Mouse (Mus musculus) layer of hippocampus, adult 18-20 months (tissue): ENCODE measurements at regions not wholly inside any gene's neighbourhood (a gene's known extent, or its start where the extent isn't known, plus 50 kb on each side); places are given as distances from the start of the nearest gene placed in this dataset.

Experiments used
- DNase-seq, 2 experiments: peaks; one replicate each; pipeline ENCODE4 v3.0.0; 2022; ENCODE audit warnings: low spot score in 2 of 2

DNA sequence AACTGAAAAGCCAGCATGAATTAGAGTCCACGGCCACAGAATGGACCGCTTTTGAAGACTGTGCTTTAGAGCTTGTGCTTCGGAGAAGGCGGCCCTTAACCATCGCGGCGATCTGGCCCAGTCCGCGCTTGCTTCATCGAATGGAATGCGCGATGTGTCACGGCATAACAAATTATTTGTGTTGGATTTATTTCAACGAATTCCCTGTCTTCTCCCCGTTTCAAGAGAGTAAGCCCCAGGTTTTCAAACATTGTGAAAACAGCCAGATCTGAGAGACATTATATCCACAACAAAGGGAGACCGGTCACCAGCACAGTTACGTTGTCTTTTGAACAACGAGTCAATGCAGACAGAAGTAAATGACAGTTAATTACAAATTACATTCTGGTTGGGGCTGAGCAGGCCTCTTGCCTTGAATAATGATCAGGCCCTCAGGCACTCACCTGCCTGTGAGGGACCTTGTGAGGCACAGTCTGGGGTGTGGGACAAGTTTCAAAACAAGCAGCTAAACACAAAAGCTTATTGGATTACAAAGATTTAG, 275.9 kb upstream of the Irx2 start:
- no peak for DNase-seq

- no peak for DNase-seq
Observed at GRCm38 (mm10) chr13:72355297-72355696, 273.3 kb upstream of the Irx2 start.

GRCm38 (mm10) chr13:72355821-72356220, 272.8 kb upstream of the Irx2 start:
- no peak for DNase-seq

DNA sequence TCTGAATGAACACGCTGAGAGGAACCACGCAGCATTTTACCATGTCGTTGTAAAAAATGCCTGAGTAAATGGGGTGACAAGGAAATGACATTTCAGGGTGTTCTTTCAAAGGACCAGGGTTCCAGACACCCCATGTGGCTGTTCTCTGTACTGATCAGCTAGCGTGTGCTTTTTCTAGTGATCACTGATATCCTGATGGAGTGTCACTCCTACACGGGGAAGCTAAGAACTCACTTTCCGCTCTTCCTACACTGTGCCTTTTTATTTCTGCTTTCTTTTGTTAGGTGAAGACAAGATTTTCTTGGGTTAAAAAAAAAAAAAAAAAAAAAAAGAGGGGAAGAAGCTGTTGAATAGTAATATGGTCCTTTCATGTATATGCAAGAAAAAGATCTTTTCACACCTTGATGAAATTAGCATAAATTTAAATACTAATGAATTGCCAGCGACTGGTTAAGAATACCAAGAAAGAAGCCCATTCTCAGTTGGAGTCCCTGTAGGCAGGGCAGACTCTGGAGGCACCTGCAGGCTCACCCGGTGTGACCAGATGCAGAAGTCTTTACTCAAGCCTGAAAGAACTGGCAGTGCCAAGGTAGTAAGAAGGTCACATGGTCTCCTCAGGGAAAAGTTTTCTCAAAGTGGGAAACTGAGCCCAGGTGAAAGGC, 270.2 kb upstream of the Irx2 start:
- DNase-seq: no peak

DNA sequence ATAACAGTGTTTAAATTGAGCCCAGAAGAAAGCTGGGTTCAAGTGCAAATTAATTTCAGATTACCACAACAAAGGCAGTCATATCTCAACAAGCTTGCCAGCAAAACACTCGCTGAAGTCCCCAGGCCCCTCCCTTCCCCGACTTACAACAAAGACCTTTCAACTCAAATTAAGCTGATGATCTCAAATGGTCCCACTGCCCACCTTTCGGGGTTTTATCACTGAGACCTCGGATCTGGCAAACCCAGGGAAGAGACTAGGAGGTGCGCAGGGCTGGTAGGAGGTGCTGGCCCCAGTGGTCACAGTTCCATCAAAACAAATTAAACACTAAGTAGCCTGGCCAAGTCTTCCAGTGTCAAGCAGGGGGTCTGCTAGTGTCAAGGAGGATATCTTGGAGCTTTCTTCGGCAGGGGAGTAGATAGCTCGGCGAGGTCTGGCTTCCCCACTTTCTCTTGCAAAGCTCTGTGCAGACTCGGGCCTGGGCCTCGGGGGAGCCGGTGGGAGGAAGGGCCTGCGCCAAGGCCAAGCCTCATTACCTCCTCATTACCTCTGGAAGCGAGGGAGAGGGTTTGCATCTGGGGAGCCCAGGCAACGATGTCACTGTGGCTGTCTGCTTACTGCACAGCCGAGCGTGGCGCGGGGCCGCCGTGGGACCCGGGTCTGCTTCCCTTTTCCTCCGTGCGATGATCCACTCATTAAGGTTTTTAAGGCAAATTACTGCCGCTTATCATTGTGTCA, 262.9 kb upstream of the Irx2 start:
- no peak for DNase-seq

- no peak for DNase-seq
Observed at GRCm38 (mm10) chr13:72366281-72366680, 262.3 kb upstream of the Irx2 start.

- DNase-seq: no peak
Observed at GRCm38 (mm10) chr13:72370131-72370530, 258.5 kb upstream of the Irx2 start.

- no peak for DNase-seq
Observed at GRCm38 (mm10) chr13:72370997-72371396, 257.6 kb upstream of the Irx2 start.

- no peak for DNase-seq
Observed at GRCm38 (mm10) chr13:72393366-72393765, 235.3 kb upstream of the Irx2 start.

- DNase-seq: peak; percentile 49 to 69
Observed at GRCm38 (mm10) chr13:72400677-72401076, 227.9 kb upstream of the Irx2 start.

- no peak for DNase-seq
Observed at GRCm38 (mm10) chr13:72409238-72409965, 219.2 kb upstream of the Irx2 start.

- DNase-seq: no peak
Observed at GRCm38 (mm10) chr13:72412656-72413055, 216.0 kb upstream of the Irx2 start.

DNA sequence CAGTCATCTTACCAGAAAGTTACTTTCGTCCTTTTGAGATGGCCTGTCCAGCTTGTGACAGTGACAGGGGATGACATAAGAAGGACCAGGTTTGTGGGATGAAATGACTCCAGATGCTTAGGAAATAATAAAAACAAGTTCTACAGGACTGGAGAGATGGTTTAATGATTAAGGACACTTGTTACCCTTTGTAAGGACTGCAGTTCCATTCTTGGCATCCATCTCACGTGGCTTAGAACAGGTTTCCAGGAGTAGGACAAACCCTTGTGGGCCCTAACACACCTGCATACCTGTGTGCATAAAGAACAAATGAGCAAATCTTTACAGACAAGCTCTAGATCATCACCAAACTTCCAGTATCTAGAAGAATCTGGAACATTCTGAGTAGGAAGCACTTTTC, 211.6 kb upstream of the Irx2 start:
- DNase-seq: no peak

DNA sequence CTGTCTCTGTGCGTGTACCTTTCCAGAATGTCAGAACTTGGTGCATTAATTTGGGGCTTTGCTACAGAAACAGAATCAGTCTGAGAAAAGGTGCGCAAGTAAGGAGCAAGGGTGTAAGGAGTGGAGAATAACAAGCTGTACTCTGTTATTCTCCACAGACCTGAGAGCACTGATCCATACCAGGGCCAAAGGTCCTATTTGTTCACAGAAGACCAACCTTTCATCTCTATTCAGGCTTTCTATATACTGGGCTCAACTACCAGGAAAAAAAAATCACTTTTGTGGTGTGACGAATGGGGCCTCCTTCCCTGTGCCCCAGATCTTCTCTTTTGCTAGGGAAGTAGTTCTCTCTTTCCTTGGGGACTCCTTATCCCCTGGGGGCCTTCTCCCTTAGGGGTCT, 210.8 kb upstream of the Irx2 start:
- no peak for DNase-seq

GRCm38 (mm10) chr13:72418285-72418684, 210.3 kb upstream of the Irx2 start:
- DNase-seq: no peak

DNA sequence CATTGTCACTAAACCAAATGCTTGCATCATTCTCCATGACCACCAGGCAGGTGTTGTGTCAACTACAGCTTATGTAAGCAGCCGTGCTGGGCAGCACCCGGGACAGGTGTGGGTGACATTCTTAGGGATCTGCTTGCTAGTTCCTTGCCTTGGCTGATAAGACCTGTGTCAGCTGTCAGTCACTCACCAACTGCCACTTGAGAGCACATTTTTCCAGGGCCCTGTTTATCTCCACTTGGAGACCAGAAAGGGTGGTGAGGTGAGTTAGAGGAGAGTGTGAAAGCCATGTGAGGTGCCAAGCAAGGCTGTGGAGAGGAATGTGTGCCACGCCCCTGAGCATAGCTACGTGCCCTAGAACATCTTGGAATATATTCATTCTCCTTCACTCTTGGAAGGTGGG, 209.1 kb upstream of the Irx2 start:
- DNase-seq: no peak

DNA sequence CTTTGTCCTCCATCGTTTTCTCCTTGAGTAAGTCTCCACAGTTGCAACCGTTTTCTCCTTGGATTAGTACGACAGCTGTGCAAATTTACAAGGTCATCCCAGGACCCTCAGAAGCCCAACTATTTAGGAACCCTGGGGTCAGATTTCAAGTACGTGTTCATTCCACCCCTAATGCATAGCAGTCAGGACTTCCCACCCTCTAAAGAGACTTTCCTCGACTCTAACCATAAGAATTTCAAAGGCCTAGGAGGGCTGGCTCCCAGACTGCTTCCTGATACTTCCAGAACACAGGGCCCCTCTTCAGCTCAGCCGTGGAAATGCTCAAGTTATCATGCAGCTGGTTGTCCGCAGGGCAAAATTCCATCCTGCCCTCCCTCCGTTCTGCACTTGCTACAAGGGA, 202.7 kb upstream of the Irx2 start:
- DNase-seq: no peak

DNA sequence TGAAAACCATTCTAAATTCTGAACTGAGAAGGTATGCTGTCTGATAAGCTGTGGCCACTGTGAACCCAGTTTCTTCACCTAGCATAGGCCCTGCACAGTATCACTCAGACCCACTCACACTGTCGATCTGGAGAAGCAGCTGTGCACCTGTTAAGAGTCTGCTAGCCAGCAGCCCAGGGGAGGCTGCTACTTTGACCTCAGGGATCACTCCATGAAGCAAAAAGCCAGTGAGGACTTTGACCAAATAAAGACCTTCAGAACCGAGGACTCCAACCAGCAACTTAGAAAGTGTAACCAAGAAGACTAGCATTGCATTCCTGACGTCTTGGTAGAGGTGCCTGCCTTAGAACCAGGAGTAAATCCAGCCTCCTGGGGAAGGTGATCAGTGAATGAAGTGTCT, 183.3 kb upstream of the Irx2 start:
- no peak for DNase-seq

- DNase-seq: no peak
Observed at GRCm38 (mm10) chr13:72448458-72449058, 180.1 kb upstream of the Irx2 start.

- no peak for DNase-seq
Observed at GRCm38 (mm10) chr13:72495353-72495752, 133.3 kb upstream of the Irx2 start.

DNA sequence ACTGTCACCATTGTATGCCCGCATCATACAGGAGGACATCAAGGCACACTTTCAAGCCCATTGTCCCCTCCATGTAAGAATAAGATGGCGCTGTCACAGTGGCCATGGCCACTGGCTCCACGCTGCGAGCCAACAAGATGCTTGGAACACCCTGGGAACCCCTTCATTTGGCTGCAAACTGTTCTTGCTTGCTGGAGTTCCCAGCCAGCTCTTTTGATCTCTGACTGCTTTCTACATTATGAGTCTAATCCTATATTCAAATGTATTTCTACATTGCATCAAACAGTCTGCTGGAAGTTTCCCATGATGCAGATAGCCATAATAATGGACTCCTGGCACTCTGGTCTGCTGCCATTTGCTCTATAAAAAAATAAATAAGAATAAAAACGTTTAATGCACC, 131.6 kb upstream of the Irx2 start:
- no peak for DNase-seq

DNA sequence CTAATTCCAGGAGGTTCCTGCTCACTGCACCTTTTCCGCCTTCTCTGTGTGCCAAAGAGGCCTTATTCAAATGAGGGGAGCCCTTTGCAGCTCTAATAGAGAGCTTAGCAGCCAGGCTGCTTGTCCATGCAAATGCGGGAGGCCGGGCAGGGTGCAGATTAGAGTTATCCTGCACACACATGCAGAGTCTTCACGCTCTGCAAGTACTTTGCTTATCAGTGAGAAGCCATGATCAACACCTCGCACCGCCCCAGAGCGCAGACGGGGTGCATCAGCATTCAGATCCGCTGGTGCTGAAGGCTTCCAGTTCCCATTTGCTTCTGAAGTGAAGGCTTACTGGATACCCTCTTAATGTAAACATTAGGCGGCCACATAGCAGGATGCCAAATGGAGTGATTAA, 131.1 kb upstream of the Irx2 start:
- no peak for DNase-seq
